Mouse (Mus musculus): ENCODE measurements around the gene Vdr. TPM values are rescaled to one million over a fixed set of nuclear protein-coding genes. Genes with fewer than 3 reads are reported as not detected.

The Vdr gene
- polyA plus RNA-seq, 1 experiment from 2014 or later, result 1.5 TPM

DNA sequence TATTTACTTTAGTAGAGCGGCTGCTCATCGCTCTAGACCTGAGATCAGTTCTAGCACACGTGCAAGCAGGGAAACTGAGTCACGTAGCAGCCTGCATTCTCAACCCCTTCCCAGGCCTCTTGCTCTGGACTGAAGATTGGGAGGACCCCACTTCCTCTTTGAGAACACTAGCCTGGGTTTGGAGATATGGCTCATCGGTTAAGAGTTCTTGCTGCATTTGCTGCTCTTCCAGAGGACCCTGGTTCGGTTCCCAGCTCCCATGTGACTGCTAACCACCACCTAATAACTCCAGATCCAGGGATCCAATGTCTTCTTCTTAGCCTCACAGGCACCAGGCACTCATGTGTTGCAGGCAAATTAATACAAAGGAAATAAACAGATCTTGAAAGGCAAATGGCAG lies 69.0 kb downstream of the Vdr start:
- Histone ChIP-seq H3K27ac (no peak overlapping the region), H3K4me2 (replicated peaks) (no peak overlapping the region), H3K9me3 (no peaks in the 10 kb centered on the region), H3K9ac (no peak overlapping the region), H3K4me1 (replicated peaks) (peaks cover 33% of the 10 kb centered on the region), H3K36me3 (no peaks in the 10 kb centered on the region), H3K27me3 (replicated peaks) (no peaks in the 10 kb centered on the region), H3K4me3 (replicated peaks) (no peak overlapping the region)
- ATAC-seq, result no peak
- 92% methylated on average over 6 of the region's 6 CpGs for WGBS

DNA sequence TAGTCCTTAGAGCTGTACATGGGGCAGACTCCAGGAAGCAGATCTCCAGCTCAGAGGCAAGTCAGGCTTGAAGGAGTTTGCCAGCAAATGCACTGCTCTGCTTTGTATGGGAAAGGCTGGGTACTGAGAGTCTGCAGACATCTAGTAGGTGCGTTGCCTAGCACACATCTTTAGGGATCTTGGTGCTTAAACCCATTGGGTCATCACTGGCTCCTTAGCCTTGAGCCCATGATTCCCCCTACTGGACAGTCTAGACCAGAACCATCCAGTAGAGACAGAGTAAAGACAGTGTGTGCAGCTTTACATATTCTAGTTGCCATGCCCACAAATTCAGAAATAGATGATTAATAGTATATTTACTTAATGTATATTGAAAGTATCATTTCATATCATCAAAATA lies 69.6 kb downstream of the Vdr start:
- Histone ChIP-seq H3K9me3 (no peaks in the 10 kb centered on the region), H3K4me2 (replicated peaks) (no peak overlapping the region), H3K4me1 (replicated peaks) (peaks cover 37% of the 10 kb centered on the region), H3K4me3 (replicated peaks) (no peak overlapping the region), H3K27ac (no peak overlapping the region), H3K36me3 (no peaks in the 10 kb centered on the region), H3K9ac (no peak overlapping the region), H3K27me3 (replicated peaks) (no peaks in the 10 kb centered on the region)
- 78% methylated on average over 1 of the region's 1 CpGs for WGBS
- ATAC-seq, result no peak

DNA sequence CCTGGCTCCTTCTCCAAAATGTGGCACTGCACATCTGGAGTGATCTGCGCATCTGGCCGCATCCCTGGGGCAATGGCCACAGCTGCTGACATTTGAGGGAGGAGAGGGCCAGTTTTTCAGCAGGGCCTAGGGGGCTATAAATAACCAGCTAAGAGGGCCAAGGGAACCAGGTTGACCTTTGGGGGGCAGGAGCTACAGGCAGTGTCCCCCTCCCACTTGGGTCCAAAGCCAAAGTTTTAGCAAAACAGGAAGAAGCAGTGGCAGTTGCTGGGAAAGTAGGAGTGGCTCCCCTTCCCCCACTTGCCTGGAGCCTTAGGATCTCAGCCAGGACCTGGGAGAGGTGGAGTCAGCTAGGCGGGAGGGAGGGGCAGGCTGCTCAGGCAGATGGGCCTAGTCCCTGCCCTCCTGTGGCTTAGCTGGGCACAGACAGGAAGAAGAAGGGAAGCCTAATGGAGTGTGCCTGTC lies 70.4 kb downstream of the Vdr start:
- Histone ChIP-seq H3K4me3 (replicated peaks) (no peak overlapping the region), H3K36me3 (no peaks in the 10 kb centered on the region), H3K27me3 (replicated peaks) (no peaks in the 10 kb centered on the region), H3K27ac (peak overlapping the region; percentile 44), H3K4me1 (replicated peaks) (peaks cover 37% of the 10 kb centered on the region), H3K9me3 (no peaks in the 10 kb centered on the region), H3K9ac (no peak overlapping the region), H3K4me2 (replicated peaks) (no peak overlapping the region)
- peak; percentile 86 for ATAC-seq
- WGBS, result 19% methylated on average over 3 of the region's 3 CpGs

DNA sequence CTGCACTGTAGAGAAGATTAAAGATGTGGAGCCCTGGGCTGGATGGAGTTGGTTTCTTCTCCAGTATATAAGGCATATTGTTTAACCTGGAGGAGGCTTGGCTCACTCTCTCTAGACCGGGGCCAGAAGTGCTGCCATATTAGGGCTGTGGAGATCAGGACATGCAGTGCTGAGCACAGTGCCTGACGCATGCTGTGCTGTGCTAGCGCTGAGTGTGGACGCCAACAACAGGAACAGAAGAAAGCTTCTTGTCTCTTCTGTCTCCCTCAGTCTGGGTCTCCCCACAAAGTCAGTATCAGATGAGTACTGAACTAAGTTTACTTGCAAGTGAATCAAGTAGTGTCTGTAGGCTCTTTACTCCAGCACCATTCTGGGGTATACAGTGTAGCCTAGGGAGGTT lies 71.0 kb downstream of the Vdr start:
- H3K27ac ChIP-seq, result peak overlapping the region; percentile 44
- no peak for ATAC-seq
- H3K27me3 ChIP-seq (replicated peaks), result no peaks in the 10 kb centered on the region
- peaks cover 37% of the 10 kb centered on the region for H3K4me1 ChIP-seq (replicated peaks)
- H3K4me3 ChIP-seq (replicated peaks), result no peak overlapping the region
- H3K36me3 ChIP-seq, result no peaks in the 10 kb centered on the region
- 78% methylated on average over 4 of the region's 4 CpGs for WGBS
- no peaks in the 10 kb centered on the region for H3K9me3 ChIP-seq
- no peak overlapping the region for H3K4me2 ChIP-seq (replicated peaks)
- no peak overlapping the region for H3K9ac ChIP-seq

DNA sequence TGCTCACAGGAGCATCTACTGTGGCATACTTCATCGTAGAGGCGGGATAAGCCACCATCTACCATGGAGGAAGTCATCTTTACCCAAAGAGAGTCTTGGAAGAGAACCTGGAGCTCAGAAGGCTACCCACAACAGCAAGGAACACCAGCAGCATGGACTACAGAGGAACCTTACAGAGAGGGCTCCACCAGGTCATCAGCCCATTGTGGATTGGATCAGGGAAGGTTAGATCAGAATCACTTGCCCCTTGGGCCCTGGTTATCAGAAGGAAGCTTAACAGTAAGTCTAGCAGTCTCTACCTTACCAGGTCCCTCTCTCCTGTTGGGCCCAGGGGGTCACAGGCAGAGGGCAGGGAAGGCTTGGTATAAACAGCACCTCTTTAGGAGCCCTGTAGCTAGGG lies 71.4 kb downstream of the Vdr start:
- Histone ChIP-seq H3K4me2 (replicated peaks) (no peak overlapping the region), H3K4me1 (replicated peaks) (peaks cover 37% of the 10 kb centered on the region), H3K27ac (no peak overlapping the region), H3K4me3 (replicated peaks) (no peak overlapping the region), H3K36me3 (no peaks in the 10 kb centered on the region), H3K9ac (no peak overlapping the region), H3K9me3 (no peaks in the 10 kb centered on the region), H3K27me3 (replicated peaks) (no peaks in the 10 kb centered on the region)
- no peak for ATAC-seq
- 92% methylated on average over 2 of the region's 2 CpGs for WGBS

DNA sequence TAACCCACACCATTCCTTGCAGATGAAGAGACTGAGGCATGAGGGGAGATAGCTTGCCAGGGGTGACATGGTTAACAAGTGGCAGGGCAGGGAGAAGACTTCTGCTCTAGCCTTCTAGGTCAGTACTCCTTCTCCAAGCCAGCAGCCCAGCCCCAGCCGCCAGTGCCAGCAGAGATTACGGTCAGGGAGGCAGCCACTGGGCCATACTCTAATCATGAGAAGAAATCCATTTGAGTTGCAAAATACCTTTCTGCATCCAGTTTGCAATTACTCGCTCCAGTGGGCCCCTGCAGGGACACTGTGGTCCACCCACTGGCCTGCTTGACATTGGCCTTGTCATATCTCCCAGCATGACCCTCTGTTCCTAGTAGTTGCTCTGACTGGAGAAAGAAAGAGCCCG lies 72.0 kb downstream of the Vdr start:
- H3K4me3 ChIP-seq (replicated peaks), result no peak overlapping the region
- no peaks in the 10 kb centered on the region for H3K36me3 ChIP-seq
- no peaks in the 10 kb centered on the region for H3K9me3 ChIP-seq
- H3K4me2 ChIP-seq (replicated peaks), result no peak overlapping the region
- WGBS, result 79% methylated on average over 4 of the region's 4 CpGs
- H3K27me3 ChIP-seq (replicated peaks), result no peaks in the 10 kb centered on the region
- peaks cover 37% of the 10 kb centered on the region for H3K4me1 ChIP-seq (replicated peaks)
- ATAC-seq, result no peak
- H3K27ac ChIP-seq, result no peak overlapping the region
- no peak overlapping the region for H3K9ac ChIP-seq

DNA sequence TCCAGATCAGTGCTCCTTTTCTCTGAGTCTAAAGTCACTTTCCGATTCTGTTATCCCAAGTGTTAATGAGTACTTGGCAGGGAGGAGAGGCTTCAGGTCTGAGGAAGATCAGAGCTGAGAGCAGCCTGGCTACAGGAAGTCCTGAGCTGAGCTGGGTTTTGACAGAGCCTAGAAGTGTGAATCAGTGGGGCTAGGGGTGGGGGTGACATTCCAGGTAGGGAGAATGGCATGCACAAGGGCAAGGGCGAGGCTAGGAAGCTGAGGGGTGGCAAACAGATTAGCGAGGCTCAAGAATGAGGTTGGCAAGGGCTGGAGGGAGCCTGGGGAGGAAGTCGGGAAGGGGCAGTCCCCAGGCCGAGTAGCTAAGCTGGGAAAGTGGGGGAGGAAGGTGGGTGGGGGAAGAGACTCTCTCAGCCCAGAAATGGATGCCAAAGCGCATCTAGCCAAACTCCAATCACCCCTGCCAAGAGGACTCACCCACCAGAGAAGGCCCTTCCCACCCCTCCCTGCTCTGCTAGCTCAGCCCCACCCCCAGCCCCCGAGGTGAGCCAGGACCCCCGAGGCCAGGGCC lies 72.9 kb downstream of the Vdr start:
- peaks cover 42% of the 10 kb centered on the region for H3K4me1 ChIP-seq (replicated peaks)
- H3K4me2 ChIP-seq (replicated peaks), result no peak overlapping the region
- WGBS, result 17% methylated on average over 8 of the region's 8 CpGs
- H3K36me3 ChIP-seq, result no peaks in the 10 kb centered on the region
- no peak overlapping the region for H3K9ac ChIP-seq
- no peaks in the 10 kb centered on the region for H3K27me3 ChIP-seq (replicated peaks)
- no peaks in the 10 kb centered on the region for H3K9me3 ChIP-seq
- no peak overlapping the region for H3K4me3 ChIP-seq (replicated peaks)
- ATAC-seq, result peak; percentile 31; the same call in 1 of the 2 replicates
- H3K27ac ChIP-seq, result 0 out of 2 replicates have a peak overlapping the region, but pooled peaks have one; percentile 51

DNA sequence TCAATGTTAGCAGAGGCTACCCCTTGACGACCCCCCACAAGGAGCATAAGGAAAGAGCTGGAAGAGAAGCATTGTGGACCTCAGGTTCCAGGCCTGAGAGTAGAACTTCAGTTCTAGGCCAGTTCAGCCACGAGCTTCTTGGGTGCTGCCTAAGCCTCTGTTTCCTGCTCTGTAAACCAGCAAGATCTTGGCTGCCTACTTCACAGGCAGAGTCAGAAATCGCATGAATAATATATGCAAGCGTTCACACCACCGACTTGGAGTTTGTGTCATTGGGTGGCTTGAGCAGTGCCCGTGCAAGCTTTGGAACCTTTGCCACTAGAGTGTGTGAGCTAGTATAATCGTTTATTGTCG lies 73.6 kb downstream of the Vdr start:
- no peak overlapping the region for H3K4me2 ChIP-seq (replicated peaks)
- no peak overlapping the region for H3K9ac ChIP-seq
- no peaks in the 10 kb centered on the region for H3K36me3 ChIP-seq
- no peaks in the 10 kb centered on the region for H3K27me3 ChIP-seq (replicated peaks)
- no peak for ATAC-seq
- no peaks in the 10 kb centered on the region for H3K9me3 ChIP-seq
- H3K4me3 ChIP-seq (replicated peaks), result no peak overlapping the region
- H3K4me1 ChIP-seq (replicated peaks), result peaks cover 47% of the 10 kb centered on the region
- 64% methylated on average over 8 of the region's 8 CpGs for WGBS
- no peak overlapping the region for H3K27ac ChIP-seq

DNA sequence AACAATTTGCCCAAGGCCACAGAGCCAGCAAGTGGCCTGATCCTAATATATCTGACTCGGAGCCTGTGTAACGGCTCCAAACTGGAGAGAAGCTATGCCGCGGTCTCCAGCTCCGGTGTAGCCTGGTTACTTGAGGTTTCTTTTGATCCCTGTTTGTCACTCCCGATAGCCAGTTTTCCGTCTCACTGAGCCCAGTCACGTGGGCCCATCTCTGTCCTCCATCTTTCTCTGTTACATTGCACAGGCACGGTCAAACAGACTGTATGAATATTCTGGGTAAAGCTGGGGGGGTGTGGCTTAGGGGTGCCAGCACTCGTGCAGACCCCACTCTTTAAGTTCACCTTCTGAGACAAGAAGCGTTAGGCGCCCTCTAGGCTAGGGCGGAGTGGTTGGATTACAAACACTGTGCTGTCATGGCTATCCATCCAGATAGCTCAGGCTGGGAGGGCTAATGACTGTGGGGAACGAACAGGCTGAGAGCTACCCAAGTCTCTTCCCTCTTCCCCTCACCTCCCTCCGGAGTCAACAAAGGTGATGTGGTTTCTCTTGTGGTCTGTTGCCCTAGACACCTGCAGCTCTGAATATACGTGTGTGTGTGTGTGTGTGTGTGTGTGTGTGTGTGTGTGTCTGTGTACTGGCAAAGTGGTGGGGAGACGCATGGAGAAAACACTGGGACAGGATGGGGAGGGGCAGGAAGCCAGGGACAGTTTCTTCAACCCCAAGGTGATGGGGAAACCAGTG lies 74.1 kb downstream of the Vdr start:
- no peaks in the 10 kb centered on the region for H3K36me3 ChIP-seq
- H3K4me2 ChIP-seq (replicated peaks), result no peak overlapping the region
- H3K9ac ChIP-seq, result no peak overlapping the region
- no peaks in the 10 kb centered on the region for H3K9me3 ChIP-seq
- no peak overlapping the region for H3K27ac ChIP-seq
- peaks cover 47% of the 10 kb centered on the region for H3K4me1 ChIP-seq (replicated peaks)
- no peaks in the 10 kb centered on the region for H3K27me3 ChIP-seq (replicated peaks)
- H3K4me3 ChIP-seq (replicated peaks), result no peak overlapping the region
- no peak for ATAC-seq
- WGBS, result 53% methylated on average over 17 of the region's 17 CpGs

DNA sequence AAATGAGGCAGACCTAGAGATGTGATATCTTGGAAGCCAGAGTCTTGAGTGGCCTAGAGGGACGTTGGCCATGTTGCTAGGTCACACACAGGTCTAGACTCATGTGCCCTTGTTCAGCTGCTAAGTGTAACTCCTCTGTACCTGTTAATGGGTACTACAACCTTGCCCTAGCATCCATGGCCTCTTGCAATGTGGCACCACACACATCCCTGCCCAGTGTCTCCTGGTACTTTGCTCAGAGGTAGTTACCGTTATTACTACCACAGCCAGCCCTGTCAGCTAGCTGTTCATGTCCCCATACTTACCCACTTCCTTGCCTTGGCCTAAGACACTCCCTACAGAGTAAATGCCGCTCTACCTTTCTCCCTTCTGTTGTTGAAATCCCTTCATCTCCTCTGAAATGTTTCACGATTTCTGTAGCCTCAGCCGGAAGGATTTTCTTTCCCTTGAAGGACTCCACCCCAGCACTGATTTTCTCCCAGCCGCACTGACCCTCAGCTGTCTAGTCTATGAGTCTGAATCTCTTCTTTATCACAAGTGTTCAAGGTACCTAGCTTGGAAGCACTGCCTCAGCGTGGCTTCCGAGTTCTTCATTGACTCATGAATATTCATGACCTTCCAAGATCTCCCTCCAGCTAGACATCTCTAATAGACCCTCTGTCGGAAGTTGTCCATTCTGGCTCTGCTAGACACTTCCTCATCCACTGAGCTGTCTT lies 77.5 kb downstream of the Vdr start:
- H3K4me1 ChIP-seq (replicated peaks), result peaks cover 46% of the 10 kb centered on the region
- H3K9me3 ChIP-seq, result no peaks in the 10 kb centered on the region
- WGBS, result 73% methylated on average over 9 of the region's 9 CpGs
- H3K4me3 ChIP-seq (replicated peaks), result no peak overlapping the region
- no peak for ATAC-seq
- H3K27ac ChIP-seq, result peak overlapping the region; percentile 32; the same call in 1 of the 2 replicates
- H3K27me3 ChIP-seq (replicated peaks), result no peaks in the 10 kb centered on the region
- no peak overlapping the region for H3K9ac ChIP-seq
- no peaks in the 10 kb centered on the region for H3K36me3 ChIP-seq
- peak overlapping the region; percentile 90; the same call in 1 of the 2 replicates for H3K4me2 ChIP-seq (replicated peaks)

DNA sequence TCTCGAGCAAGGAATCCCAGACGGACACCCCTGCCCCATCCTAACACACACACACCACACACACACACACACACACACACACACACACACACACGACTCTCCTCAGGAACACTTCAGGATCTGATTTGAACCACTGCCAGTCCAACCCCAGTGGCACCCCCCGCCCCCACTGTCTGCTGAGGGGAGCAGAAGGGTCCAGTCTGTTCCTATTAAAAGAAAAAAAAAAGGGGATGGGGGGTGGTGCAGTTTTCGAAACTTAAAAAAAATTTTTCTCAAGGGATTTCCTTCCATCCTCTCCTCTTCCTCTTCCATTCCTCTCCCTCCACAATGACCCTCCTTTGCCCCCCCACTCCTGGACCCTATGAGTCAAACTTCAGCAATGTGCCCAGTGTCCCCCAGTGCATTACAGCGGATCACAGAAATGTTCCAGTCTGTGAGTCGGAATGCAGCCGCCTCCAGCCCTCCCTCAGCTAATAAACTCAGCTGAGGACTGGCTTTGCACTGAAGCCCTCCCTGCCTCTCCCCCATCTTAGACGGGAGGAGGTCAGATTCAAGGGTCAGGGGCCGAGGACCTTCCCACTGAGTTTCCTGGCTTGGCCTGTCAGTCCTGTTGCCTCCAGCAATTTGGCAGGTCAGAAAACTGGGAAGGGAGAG lies 78.3 kb downstream of the Vdr start:
- ATAC-seq, result peak; percentile 21; the same call in 1 of the 2 replicates
- Histone ChIP-seq H3K9me3 (no peaks in the 10 kb centered on the region), H3K27me3 (replicated peaks) (no peaks in the 10 kb centered on the region), H3K4me2 (replicated peaks) (peak overlapping the region; percentile 90), H3K9ac (peak overlapping the region; percentile 94), H3K4me3 (replicated peaks) (peak overlapping the region; percentile 86), H3K27ac (peak overlapping the region; percentile 97), H3K36me3 (no peaks in the 10 kb centered on the region), H3K4me1 (replicated peaks) (peaks cover 39% of the 10 kb centered on the region)
- WGBS, result 10% methylated on average over 10 of the region's 10 CpGs

Measured in intestine, embryonic 15.5 days (tissue).